Mouse (Mus musculus): ENCODE data around the gene Nudt8.

- TF ChIP-seq ETS1 (conservative IDR thresholded peaks at IDR 0.05; ENCODE audit: low read depth, low read length) = no peak
- no peak for TF ChIP-seq IRF4 (IDR thresholded peaks at IDR 0.05; ENCODE audit: low read depth, low read length)
- TF ChIP-seq POLR2A (IDR thresholded peaks at IDR 0.05; ENCODE audit: low read depth, low read length) = no peak
- TF ChIP-seq JUN (IDR thresholded peaks at IDR 0.05; ENCODE audit: insufficient read depth, low read depth, low read length) = no peak
- no peak for TF ChIP-seq MAFK (IDR thresholded peaks at IDR 0.05; ENCODE audit: insufficient replicate concordance, low read length)
- TF ChIP-seq EP300 (IDR thresholded peaks at IDR 0.05; ENCODE audit: low read length) = no peak
Measured at GRCm38 (mm10) chr19:3967258-3967657, 33.1 kb upstream of the Nudt8 start.

All from CH12.LX (cell line).